Mouse (Mus musculus) bone marrow macrophage, adult 2 months (primary cell): Measurements from ENCODE around the gene Cbx2. TPM values are rescaled to one million over a fixed set of nuclear protein-coding genes. Genes with fewer than 3 reads are reported as not detected.

Experiments used
- H3K27ac ChIP-seq: 2 replicates; pipeline ENCODE4 v1.5.1; 2012; ENCODE audit warnings: low read depth, low read length; ENCODE audit not compliant: insufficient read depth
- H3K4me1 ChIP-seq: 2 replicates; pipeline ENCODE4 v1.6.1; 2012; ENCODE audit warnings: low read length; ENCODE audit not compliant: control insufficient read depth, insufficient read depth
- H3K4me3 ChIP-seq: 2 replicates; pipeline ENCODE4 v1.5.1; 2012; ENCODE audit warnings: mild to moderate bottlenecking, low read length, moderate library complexity; ENCODE audit not compliant: insufficient read depth
- CTCF ChIP-seq: IDR thresholded peaks from 2 replicates; pipeline ENCODE4 v1.5.1; 2012; ENCODE audit warnings: low read depth, mild to moderate bottlenecking, low read length, moderate library complexity
- POLR2A ChIP-seq: IDR thresholded peaks from 2 replicates; pipeline ENCODE4 v1.6.1; 2012; ENCODE audit warnings: mild to moderate bottlenecking, low read depth, low read length, borderline replicate concordance
- polyA plus RNA-seq: library from polyadenylated mRNA; stranded (reverse); fragments of >200 nt; gene quantifications from 2 replicates; pipeline ENCODE4 v1.2.4, GENCODE M21; 2012; ENCODE audit not compliant: missing spikeins, insufficient read depth, insufficient read length

Cbx2 gene
- polyA plus RNA-seq, 1 experiment, result 2.0 TPM

DNA sequence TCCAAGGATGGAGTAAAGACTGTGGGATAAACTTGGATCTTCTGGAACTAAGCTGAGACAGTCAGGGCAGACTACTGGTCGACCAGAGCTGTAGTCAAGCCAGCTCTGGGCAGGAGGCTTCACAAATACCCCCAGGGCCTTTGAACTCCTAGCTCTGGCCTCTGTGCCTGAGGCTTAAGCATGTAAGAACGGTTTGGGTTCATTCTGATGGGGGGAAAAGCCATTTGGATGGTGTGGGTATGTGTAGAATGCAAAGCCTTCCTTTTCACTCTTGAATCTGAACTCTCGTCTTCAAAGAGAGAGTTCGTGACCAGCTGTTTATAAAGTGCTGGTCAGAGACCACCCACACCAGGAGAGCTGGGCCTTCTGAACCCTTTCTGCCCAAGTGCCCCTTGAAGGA is 55.0 kb downstream of the Cbx2 start:
- Histone ChIP-seq H3K27ac (no peak overlapping the region), H3K4me1 (peaks cover 2% of the 10 kb centered on the region; the same call in 1 of the 2 replicates), H3K4me3 (no peak overlapping the region)
- TF ChIP-seq CTCF (no peak), POLR2A (no peak)

GRCm38 (mm10) chr11:119078691-119079444 is 56.1 kb downstream of the Cbx2 start:
- H3K4me1 ChIP-seq, result peaks cover 5% of the 10 kb centered on the region
- TF ChIP-seq POLR2A, result no peak
- no peak for TF ChIP-seq CTCF
- H3K4me3 ChIP-seq, result no peak overlapping the region
- no peak overlapping the region for H3K27ac ChIP-seq

DNA sequence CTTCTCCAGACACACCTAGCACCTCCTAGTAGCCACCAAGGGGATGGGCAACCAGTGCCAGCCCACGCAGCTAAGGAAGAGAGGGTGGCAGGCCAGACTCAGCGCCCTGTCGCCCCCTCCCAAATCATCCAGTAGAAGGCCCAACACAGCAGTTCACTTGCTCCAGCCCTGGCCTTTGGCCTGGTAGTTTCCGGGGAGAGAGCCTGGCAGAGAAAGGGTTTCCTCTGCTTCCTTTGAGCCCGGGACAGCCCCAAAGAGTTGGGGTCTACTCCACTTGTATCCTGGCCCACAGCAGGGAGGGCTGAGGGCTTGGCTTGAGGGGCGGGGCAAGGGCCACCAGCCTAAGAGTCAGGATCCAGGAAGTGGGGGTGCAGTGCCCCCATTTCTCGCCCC is 56.7 kb downstream of the Cbx2 start:
- no peak overlapping the region for H3K27ac ChIP-seq
- no peak overlapping the region for H3K4me3 ChIP-seq
- no peak for TF ChIP-seq CTCF
- H3K4me1 ChIP-seq, result peaks cover 6% of the 10 kb centered on the region

DNA sequence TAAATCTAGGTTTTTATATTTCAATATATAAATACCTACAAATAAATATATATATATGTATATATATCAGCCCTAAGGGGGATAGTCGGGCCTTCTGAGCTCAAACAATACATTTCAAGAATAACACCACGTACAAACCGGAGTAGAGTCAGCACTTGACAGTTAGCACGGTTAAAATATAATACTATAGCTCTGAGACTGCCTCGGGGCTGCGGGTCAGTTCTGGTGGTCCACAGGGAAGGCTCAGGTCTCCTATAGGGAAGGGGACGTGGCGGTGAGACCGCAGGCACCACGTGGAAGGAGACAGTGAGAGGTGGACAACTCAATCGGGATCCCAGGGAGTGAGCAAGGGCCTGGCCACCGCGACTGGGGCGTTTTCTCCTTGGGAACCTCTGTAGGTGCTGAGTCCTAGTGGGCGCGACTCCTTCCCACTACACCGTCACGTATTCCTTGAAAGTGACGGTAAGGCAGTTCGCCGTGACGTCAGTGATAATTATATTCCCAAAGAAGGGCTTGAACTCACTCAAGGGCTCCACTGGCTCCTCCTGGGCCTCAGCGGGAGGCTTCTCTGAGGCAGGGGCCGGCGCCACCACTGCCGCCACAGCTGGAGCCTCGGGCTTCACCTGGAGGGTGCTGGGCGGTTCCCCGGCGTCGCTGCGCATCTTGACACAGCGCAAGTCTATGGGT is 57.8 kb downstream of the Cbx2 start:
- Histone ChIP-seq H3K4me3 (no peak overlapping the region), H3K27ac (no peak overlapping the region), H3K4me1 (peaks cover 6% of the 10 kb centered on the region)
- no peak for TF ChIP-seq POLR2A

Other genes starting within 250 kb of the Cbx2 start
- not detected in 2 replicates for gene Rbfox3, start 111.4 kb upstream of the Cbx2 start, polyA plus RNA-seq
- gene Enpp7, start 34.8 kb upstream of the Cbx2 start, polyA plus RNA-seq, result not detected in 2 replicates
- 6.2 and 9.5 TPM in 2 replicates for gene Cbx8, start 18.0 kb downstream of the Cbx2 start, polyA plus RNA-seq
- gene Cbx4, start 63.3 kb downstream of the Cbx2 start, polyA plus RNA-seq, result 15.8 and 17.2 TPM in 2 replicates
- 5.2 and 5.8 TPM in 2 replicates for gene Tbc1d16, start 205.5 kb downstream of the Cbx2 start, polyA plus RNA-seq
- gene Ccdc40, start 205.6 kb downstream of the Cbx2 start, polyA plus RNA-seq, result 0.68 and 0.72 TPM in 2 replicates
- gene Gaa, start 244.9 kb downstream of the Cbx2 start, polyA plus RNA-seq, result 58.3 and 65.2 TPM in 2 replicates